Mouse (Mus musculus) adrenal gland, postnatal 0 days (tissue): ENCODE results near the gene Plppr3. TPM values are rescaled to one million over a fixed set of nuclear protein-coding genes. Genes with fewer than 3 reads are reported as not detected.

Experiments used
- microRNA-seq: library from miRNA; unstranded; fragments of <30 nt; microRNA quantifications from one replicate; pipeline ENCODE4, GENCODE M21; 2016; ENCODE audit warnings: borderline replicate concordance; ENCODE audit not compliant: insufficient number of aligned reads
- polyA plus RNA-seq: library from polyadenylated mRNA; unstranded; fragments of >200 nt; fragmentation: Nextera tagmentation; extraction: Ambion mirVana; gene quantifications from 2 replicates; pipeline ENCODE4 v1.2.1, GENCODE M21; 2015

Gene Plppr3
- polyA plus RNA-seq: 21.3 and 54.6 TPM in 2 replicates

DNA sequence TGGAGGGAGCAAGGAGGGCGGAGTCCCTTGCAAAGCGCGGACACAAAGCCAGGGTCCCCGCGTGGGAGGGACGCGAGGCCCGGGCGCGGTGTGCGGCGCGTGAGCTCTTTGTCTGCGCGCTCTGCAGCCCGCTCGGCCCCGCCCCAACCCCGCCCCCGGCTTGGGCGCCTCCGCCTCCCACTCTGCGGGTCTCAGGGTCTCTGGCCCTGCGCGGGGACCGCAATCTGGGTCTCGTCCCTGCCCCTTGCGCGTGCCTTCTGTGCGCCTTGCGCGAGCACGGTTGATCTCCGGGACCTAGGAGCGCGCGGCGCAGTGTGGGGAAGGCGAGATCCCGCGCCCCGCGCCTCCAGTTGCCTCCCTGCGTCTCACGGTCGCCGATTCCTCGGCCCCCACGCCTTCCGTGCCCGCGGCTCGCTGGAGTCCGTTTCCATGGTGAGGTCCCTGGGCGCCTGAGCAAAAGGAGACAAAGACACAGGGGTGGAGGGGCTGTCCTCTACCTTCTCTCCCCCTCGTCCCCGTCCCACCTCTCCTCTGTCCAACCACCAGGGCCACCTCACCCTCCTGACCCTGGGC lies at the start of gene Plppr3, which contains the start of gene Prtn3:
TSS of gene Plppr3 (minus strand) at position 345 of the 573 bp plus-strand sequence.
TSS of gene Prtn3 (plus strand) at position 187 of the 573 bp plus-strand sequence.

GRCm38 (mm10) chr10:79920958-79921535 lies 46.6 kb upstream of the Plppr3 start, which contains the start of gene R3hdm4:
Gene R3hdm4, minus strand, starts transcription at chr10:79921208.

DNA sequence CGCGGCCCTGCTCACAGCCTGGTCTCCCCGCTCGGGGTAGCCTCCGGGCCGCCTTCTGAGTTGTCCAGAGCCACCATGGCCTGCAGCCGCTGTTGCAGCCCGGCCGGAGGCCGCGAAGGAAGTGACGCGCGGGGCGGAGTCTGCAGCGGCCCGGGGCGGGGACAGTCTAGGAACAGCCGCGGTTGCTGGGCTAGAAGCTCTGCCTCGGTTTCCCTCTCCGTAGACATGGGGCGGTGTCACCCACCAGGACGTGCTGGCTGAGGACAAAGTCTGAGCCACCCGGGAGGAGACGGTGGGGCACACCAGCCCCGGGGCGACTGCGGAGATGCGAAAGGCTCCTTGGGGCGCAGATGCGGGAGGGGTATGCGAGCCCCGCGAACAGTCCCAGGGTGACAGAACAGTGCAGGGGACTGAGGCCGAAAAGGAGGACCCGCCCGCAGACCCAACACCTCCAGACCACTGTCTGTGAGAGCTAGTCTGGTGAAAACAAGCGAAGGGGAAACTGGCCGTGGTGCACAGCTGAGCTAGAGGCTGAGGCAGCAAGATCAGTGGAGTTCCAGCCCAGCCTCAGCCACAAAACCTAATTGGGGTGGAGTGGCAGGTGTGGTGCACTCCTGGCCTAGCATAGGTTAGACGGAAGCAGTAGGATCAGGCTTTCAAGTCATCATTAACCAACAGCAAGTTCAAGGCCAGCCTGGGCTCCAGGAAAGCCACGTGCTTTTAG lies 42.5 kb upstream of the Plppr3 start, which contains the start of gene Kiss1r:
TSS of gene Kiss1r (plus strand) at position 164 of the 724 bp plus-strand sequence.

GRCm38 (mm10) chr10:79910556-79910955 lies 36.1 kb upstream of the Plppr3 start, which contains the start of gene Gm26602:
Gene Gm26602, plus strand, starts transcription at chr10:79910856.

DNA sequence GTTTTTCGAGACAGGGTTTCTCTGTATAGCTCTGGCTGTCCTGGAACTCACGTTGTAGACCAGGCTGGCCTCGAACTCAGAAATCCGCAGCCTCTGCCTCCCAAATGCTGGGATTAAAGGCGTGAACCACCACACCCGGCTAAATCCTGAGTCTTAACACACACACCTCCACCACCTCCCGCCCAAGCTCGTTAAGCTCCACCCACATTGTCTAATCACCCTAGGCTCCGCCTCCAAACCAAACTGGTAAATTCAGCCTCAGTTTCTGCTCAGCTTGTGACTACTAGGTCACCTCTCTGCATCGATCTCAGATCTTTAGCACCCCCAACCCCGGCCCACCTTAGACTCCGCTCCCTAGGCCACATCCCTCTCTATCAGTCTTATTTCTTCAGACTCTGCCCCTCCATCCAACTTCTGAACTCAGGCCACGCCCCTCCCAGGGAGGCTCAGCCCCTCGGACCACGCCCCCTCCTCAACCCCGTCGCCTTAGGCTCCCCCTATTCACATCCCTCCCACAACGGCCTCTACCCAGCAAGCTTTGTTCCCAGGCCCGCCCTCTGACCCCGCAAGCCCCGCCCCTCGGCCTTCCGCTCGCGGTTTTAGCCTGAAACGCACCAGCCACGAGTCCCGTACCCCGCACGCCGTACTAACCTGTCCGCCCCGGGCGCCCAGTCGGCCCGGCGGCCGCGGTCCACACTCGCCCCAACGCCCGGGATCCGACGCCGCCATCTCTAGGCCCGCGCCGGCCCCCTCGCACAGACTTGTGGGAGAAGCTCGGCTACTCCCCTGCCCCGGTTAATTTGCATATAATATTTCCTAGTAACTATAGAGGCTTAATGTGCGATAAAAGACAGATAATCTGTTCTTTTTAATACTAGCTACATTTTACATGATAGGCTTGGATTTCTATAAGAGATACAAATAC lies 34.0 kb upstream of the Plppr3 start, which contains the start of gene Med16:
TSS of gene Med16 (minus strand) at position 757 of the 925 bp plus-strand sequence.

GRCm38 (mm10) chr10:79890670-79891069 lies 16.2 kb upstream of the Plppr3 start, which contains the start of gene Cfd:
Gene Cfd, plus strand, starts transcription at chr10:79890853.

GRCm38 (mm10) chr10:79886054-79886453 lies 11.6 kb upstream of the Plppr3 start, which contains the start of gene Elane:
Gene Elane, plus strand, starts transcription at chr10:79886247.

DNA sequence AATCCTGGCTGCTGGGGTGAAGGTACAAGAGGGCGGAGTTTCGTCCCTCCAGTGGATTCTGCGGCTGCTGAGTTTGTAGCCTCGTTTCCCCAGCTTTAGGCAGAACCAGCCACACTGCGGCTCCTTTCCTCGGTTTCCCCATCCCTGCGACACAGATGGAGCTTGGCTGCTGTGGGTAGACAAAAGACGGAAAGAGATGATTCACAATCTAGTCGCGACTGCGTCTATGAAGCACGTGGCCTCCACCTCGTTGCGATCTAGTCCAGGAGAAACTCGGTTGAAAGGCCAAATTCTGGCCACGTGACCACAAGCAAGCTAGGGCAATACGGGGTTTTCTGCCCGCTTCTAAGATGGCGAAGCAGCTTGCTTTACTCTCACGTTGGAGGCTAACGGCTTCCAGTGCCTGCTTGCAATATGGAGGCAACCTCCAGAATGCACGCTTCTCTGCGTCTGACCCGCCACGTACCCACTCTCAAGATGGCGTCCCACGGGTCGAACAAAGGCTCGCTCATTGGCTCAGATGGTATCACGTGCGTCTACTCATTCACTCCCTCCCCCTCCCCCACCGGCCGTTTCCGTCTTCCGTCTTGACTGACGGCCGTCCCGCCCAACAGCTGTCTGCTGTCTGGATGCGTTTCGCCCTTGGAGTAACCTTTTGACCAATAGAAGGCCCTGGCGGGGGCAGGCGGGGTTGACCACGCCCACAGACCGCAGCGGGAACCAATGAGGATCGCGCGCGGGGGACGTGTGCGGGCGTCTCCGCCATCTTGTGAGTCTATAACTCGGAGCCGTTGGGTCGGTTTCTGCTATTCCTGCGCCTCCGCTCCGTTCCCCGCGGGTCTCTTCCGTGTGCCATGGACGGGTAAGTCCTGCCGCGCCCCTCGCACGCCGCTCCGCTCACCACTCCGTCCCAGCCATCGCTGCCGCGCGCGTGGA lies 20.3 kb downstream of the Plppr3 start, which contains the start of gene Ptbp1:
TSS of gene Ptbp1 (plus strand) at position 568 of the 936 bp plus-strand sequence.

GRCm38 (mm10) chr10:79820782-79821181 lies 53.7 kb downstream of the Plppr3 start, which contains the start of gene Misp:
Gene Misp, plus strand, starts transcription at chr10:79820989.

Small RNA genes within 50 kb of the gene (microRNA-seq; reads per million reads assigned to microRNA genes)
- gene Mir6910: not detected

Other genes starting within 250 kb of the Plppr3 start
- gene Shc2, start 236.7 kb downstream of the Plppr3 start, polyA plus RNA-seq: 8.9 and 20.6 TPM in 2 replicates
- gene Odf3l2, start 228.9 kb downstream of the Plppr3 start, polyA plus RNA-seq: 0.11 and 0.88 TPM in 2 replicates
- gene Madcam1, start 210.1 kb downstream of the Plppr3 start, polyA plus RNA-seq: 0.43 and 0.80 TPM in 2 replicates
- 81.4 and 84.4 TPM in 2 replicates for gene Tpgs1, start 205.3 kb downstream of the Plppr3 start, polyA plus RNA-seq
- gene Cdc34, start 192.4 kb downstream of the Plppr3 start, polyA plus RNA-seq: 66.5 and 73.9 TPM in 2 replicates
- gene Gzmm, start 185.6 kb downstream of the Plppr3 start, polyA plus RNA-seq: 0.61 and 0.69 TPM in 2 replicates
- gene Bsg, start 170.1 kb downstream of the Plppr3 start, polyA plus RNA-seq: 813 and 928 TPM in 2 replicates
- gene Hcn2, start 158.0 kb downstream of the Plppr3 start, polyA plus RNA-seq: 1.6 TPM in 2 replicates
- 16.6 and 29.3 TPM in 2 replicates for gene Polrmt, start 128.1 kb downstream of the Plppr3 start, polyA plus RNA-seq
- 0.15 TPM in 1 of 2 replicates, not detected in the other for gene Fgf22, start 119.6 kb downstream of the Plppr3 start, polyA plus RNA-seq
- gene Rnf126, start 107.7 kb downstream of the Plppr3 start, polyA plus RNA-seq: 50.8 and 66.1 TPM in 2 replicates
- gene Fstl3, start 97.4 kb downstream of the Plppr3 start, polyA plus RNA-seq: 10.9 and 12.6 TPM in 2 replicates
- 0.13 and 0.46 TPM in 2 replicates for gene Prss57, start 83.7 kb downstream of the Plppr3 start, polyA plus RNA-seq
- gene Palm, start 81.1 kb downstream of the Plppr3 start, polyA plus RNA-seq: 72.1 and 96.9 TPM in 2 replicates
- 1.1 TPM in 2 replicates for gene Misp, start 53.6 kb downstream of the Plppr3 start, polyA plus RNA-seq
- gene Ptbp1, start 20.2 kb downstream of the Plppr3 start, polyA plus RNA-seq: 85.9 and 118 TPM in 2 replicates
- 8.3 and 10.4 TPM in 2 replicates for gene Prtn3, start 158 bp downstream of the Plppr3 start, polyA plus RNA-seq
- 8.1 and 10.4 TPM in 2 replicates for gene Elane, start 11.6 kb upstream of the Plppr3 start, polyA plus RNA-seq
- 0.96 and 5.3 TPM in 2 replicates for gene Cfd, start 16.2 kb upstream of the Plppr3 start, polyA plus RNA-seq
- 28.5 and 37.7 TPM in 2 replicates for gene Med16, start 34.3 kb upstream of the Plppr3 start, polyA plus RNA-seq
- 8.4 and 15.7 TPM in 2 replicates for gene Gm26602, start 36.2 kb upstream of the Plppr3 start, polyA plus RNA-seq
- gene Kiss1r, start 42.3 kb upstream of the Plppr3 start, polyA plus RNA-seq: 0.77 and 1.0 TPM in 2 replicates
- 81.3 and 98.1 TPM in 2 replicates for gene R3hdm4, start 46.6 kb upstream of the Plppr3 start, polyA plus RNA-seq
- 1.7 and 2.8 TPM in 2 replicates for gene Arid3a, start 52.4 kb upstream of the Plppr3 start, polyA plus RNA-seq
- 53.4 and 76.1 TPM in 2 replicates for gene Wdr18, start 85.5 kb upstream of the Plppr3 start, polyA plus RNA-seq
- gene Grin3b, start 96.1 kb upstream of the Plppr3 start, polyA plus RNA-seq: 0.11 and 0.16 TPM in 2 replicates
- 19.3 and 25.0 TPM in 2 replicates for gene Tmem259, start 109.7 kb upstream of the Plppr3 start, polyA plus RNA-seq
- 57.9 and 65.3 TPM in 2 replicates for gene Cnn2, start 114.0 kb upstream of the Plppr3 start, polyA plus RNA-seq
- gene Abca7, start 121.9 kb upstream of the Plppr3 start, polyA plus RNA-seq: 5.5 and 5.7 TPM in 2 replicates
- gene Arhgap45, start 142.0 kb upstream of the Plppr3 start, polyA plus RNA-seq: 4.9 and 6.0 TPM in 2 replicates
- gene Polr2e, start 165.2 kb upstream of the Plppr3 start, polyA plus RNA-seq: 156 and 175 TPM in 2 replicates
- gene Gpx4, start 172.5 kb upstream of the Plppr3 start, polyA plus RNA-seq: 1,645 and 2,206 TPM in 2 replicates
- gene Sbno2, start 230.9 kb upstream of the Plppr3 start, polyA plus RNA-seq: 7.0 and 17.7 TPM in 2 replicates
- 10.7 and 13.5 TPM in 2 replicates for gene Stk11, start 241.2 kb upstream of the Plppr3 start, polyA plus RNA-seq